Mouse (Mus musculus): ENCODE measurements around the gene Gorasp2. TPM values are rescaled to one million over a fixed set of nuclear protein-coding genes. Genes with fewer than 3 reads are reported as not detected.

The Gorasp2 gene
- polyA plus RNA-seq, 1 experiment from 2014 or later, result 144 TPM

- no peaks in the 10 kb centered on the region; the same call in 1 of the 2 replicates for H3K27me3 ChIP-seq
- peak within 1 kb of the TSS; percentile 90 for H3K4me3 ChIP-seq (replicated peaks)
- peaks cover 16% of the 10 kb centered on the region for H3K4me1 ChIP-seq (replicated peaks)
- H3K9ac ChIP-seq (replicated peaks), result peak within 1 kb of the TSS; percentile 96
- H3K27ac ChIP-seq, result peak within 1 kb of the TSS; percentile 91
- ATAC-seq (ENCODE audit: insufficient number of reproducible peaks, insufficient read depth, low FRiP score, low TSS enrichment, low read depth), result peak; percentile 72
- peak within 1 kb of the TSS; percentile 84 for H3K4me2 ChIP-seq
- peaks cover 14% of the 10 kb centered on the region for H3K36me3 ChIP-seq
- WGBS, result under 1% methylated on average over 54 of the region's 54 CpGs
- no peaks in the 10 kb centered on the region for H3K9me3 ChIP-seq
Measured at GRCm38 (mm10) chr2:70661715-70662495, 529 bp downstream of the Gorasp2 start, which contains the start of gene Gm26558. TSS of gene Gm26558 (minus strand) at chr2:70662108.

GRCm38 (mm10) chr2:70663764-70664163 is 2.4 kb downstream of the Gorasp2 start:
- 81% methylated on average over 5 of the region's 5 CpGs for WGBS
- Histone ChIP-seq H3K4me1 (replicated peaks) (peaks cover 16% of the 10 kb centered on the region), H3K9me3 (no peaks in the 10 kb centered on the region), H3K4me3 (replicated peaks) (no peak overlapping the region), H3K4me2 (no peak overlapping the region), H3K27ac (no peak overlapping the region), H3K9ac (replicated peaks) (no peak overlapping the region), H3K27me3 (no peaks in the 10 kb centered on the region), H3K36me3 (peaks cover 19% of the 10 kb centered on the region)
- no peak for ATAC-seq (ENCODE audit: insufficient number of reproducible peaks, insufficient read depth, low FRiP score, low TSS enrichment, low read depth)

- no peak for ATAC-seq (ENCODE audit: insufficient number of reproducible peaks, insufficient read depth, low FRiP score, low TSS enrichment, low read depth)
- H3K27me3 ChIP-seq, result no peaks in the 10 kb centered on the region
Measured at GRCm38 (mm10) chr2:70667016-70667415, 5.6 kb downstream of the Gorasp2 start.

GRCm38 (mm10) chr2:70669241-70669640 is 7.9 kb downstream of the Gorasp2 start:
- Histone ChIP-seq H3K27me3 (no peaks in the 10 kb centered on the region), H3K27ac (no peak overlapping the region), H3K9ac (replicated peaks) (no peak overlapping the region), H3K4me3 (replicated peaks) (no peak overlapping the region), H3K4me2 (no peak overlapping the region), H3K36me3 (peaks cover 19% of the 10 kb centered on the region), H3K4me1 (replicated peaks) (0 out of 2 replicates have a peak, but pooled peaks cover 3% of the 10 kb centered on the region), H3K9me3 (no peaks in the 10 kb centered on the region)
- WGBS, result 82% methylated on average over 2 of the region's 2 CpGs
- no peak for ATAC-seq (ENCODE audit: insufficient number of reproducible peaks, insufficient read depth, low FRiP score, low TSS enrichment, low read depth)

More at GRCm38 (mm10) chr2:70667016-70667415, 5.6 kb downstream of the Gorasp2 start:
- WGBS, result 93% methylated on average over 7 of the region's 7 CpGs
- peaks cover 19% of the 10 kb centered on the region for H3K36me3 ChIP-seq
- peaks cover 16% of the 10 kb centered on the region for H3K4me1 ChIP-seq (replicated peaks)
- no peak overlapping the region for H3K27ac ChIP-seq
- no peak overlapping the region for H3K9ac ChIP-seq (replicated peaks)
- no peak overlapping the region for H3K4me3 ChIP-seq (replicated peaks)
- no peak overlapping the region for H3K4me2 ChIP-seq
- H3K9me3 ChIP-seq, result no peaks in the 10 kb centered on the region

GRCm38 (mm10) chr2:70669896-70670295 is 8.5 kb downstream of the Gorasp2 start:
- H3K4me1 ChIP-seq (replicated peaks), result 0 out of 2 replicates have a peak, but pooled peaks cover 3% of the 10 kb centered on the region
- no peak overlapping the region for H3K4me2 ChIP-seq
- 75% methylated on average over 2 of the region's 2 CpGs for WGBS
- no peak for ATAC-seq (ENCODE audit: insufficient number of reproducible peaks, insufficient read depth, low FRiP score, low TSS enrichment, low read depth)
- no peak overlapping the region for H3K9ac ChIP-seq (replicated peaks)
- no peak overlapping the region for H3K27ac ChIP-seq
- no peak overlapping the region for H3K4me3 ChIP-seq (replicated peaks)
- no peaks in the 10 kb centered on the region for H3K9me3 ChIP-seq
- H3K27me3 ChIP-seq, result no peaks in the 10 kb centered on the region
- peaks cover 15% of the 10 kb centered on the region for H3K36me3 ChIP-seq

- Histone ChIP-seq H3K4me3 (replicated peaks) (no peak overlapping the region), H3K27me3 (no peaks in the 10 kb centered on the region), H3K27ac (no peak overlapping the region), H3K4me1 (replicated peaks) (0 out of 2 replicates have a peak, but pooled peaks cover 3% of the 10 kb centered on the region), H3K4me2 (no peak overlapping the region), H3K36me3 (no peaks in the 10 kb centered on the region), H3K9ac (replicated peaks) (no peak overlapping the region), H3K9me3 (no peaks in the 10 kb centered on the region)
- ATAC-seq (ENCODE audit: insufficient number of reproducible peaks, insufficient read depth, low FRiP score, low TSS enrichment, low read depth), result no peak
- WGBS, result 90% methylated on average over 2 of the region's 2 CpGs
Measured at GRCm38 (mm10) chr2:70672476-70672875, 11.1 kb downstream of the Gorasp2 start.

GRCm38 (mm10) chr2:70673445-70674126 is 12.2 kb downstream of the Gorasp2 start:
- WGBS, result 87% methylated on average over 7 of the region's 7 CpGs
- ATAC-seq (ENCODE audit: insufficient number of reproducible peaks, insufficient read depth, low FRiP score, low TSS enrichment, low read depth), result no peak
- H3K27me3 ChIP-seq, result no peaks in the 10 kb centered on the region
- H3K4me2 ChIP-seq, result no peak overlapping the region
- peaks cover 9% of the 10 kb centered on the region for H3K36me3 ChIP-seq
- no peaks in the 10 kb centered on the region for H3K9me3 ChIP-seq
- no peak overlapping the region for H3K9ac ChIP-seq (replicated peaks)
- 0 out of 2 replicates have a peak, but pooled peaks cover 3% of the 10 kb centered on the region for H3K4me1 ChIP-seq (replicated peaks)
- H3K27ac ChIP-seq, result no peak overlapping the region
- no peak overlapping the region for H3K4me3 ChIP-seq (replicated peaks)

- no peak overlapping the region for H3K27ac ChIP-seq
- H3K4me3 ChIP-seq (replicated peaks), result no peak overlapping the region
- H3K4me1 ChIP-seq (replicated peaks), result no peaks in the 10 kb centered on the region
- no peak overlapping the region for H3K4me2 ChIP-seq
- H3K27me3 ChIP-seq, result no peaks in the 10 kb centered on the region
- no peak overlapping the region for H3K9ac ChIP-seq (replicated peaks)
- peaks cover 94% of the 10 kb centered on the region for H3K36me3 ChIP-seq
- WGBS, result 66% methylated on average over 2 of the region's 2 CpGs
- no peak for ATAC-seq (ENCODE audit: insufficient number of reproducible peaks, insufficient read depth, low FRiP score, low TSS enrichment, low read depth)
- no peaks in the 10 kb centered on the region for H3K9me3 ChIP-seq
Measured at GRCm38 (mm10) chr2:70682324-70682723, 20.9 kb downstream of the Gorasp2 start.

- ATAC-seq (ENCODE audit: insufficient number of reproducible peaks, insufficient read depth, low FRiP score, low TSS enrichment, low read depth), result no peak
- Histone ChIP-seq H3K4me1 (replicated peaks) (no peaks in the 10 kb centered on the region), H3K9ac (replicated peaks) (no peak overlapping the region), H3K4me3 (replicated peaks) (no peak overlapping the region), H3K4me2 (no peak overlapping the region), H3K27ac (no peak overlapping the region), H3K27me3 (no peaks in the 10 kb centered on the region), H3K9me3 (no peaks in the 10 kb centered on the region), H3K36me3 (peaks cover 99% of the 10 kb centered on the region)
- 95% methylated on average over 21 of the region's 21 CpGs for WGBS
Measured at GRCm38 (mm10) chr2:70688454-70689078, 27.2 kb downstream of the Gorasp2 start.

GRCm38 (mm10) chr2:70690195-70690594 is 28.8 kb downstream of the Gorasp2 start:
- Histone ChIP-seq H3K9ac (replicated peaks) (no peak overlapping the region), H3K4me3 (replicated peaks) (no peak overlapping the region), H3K27ac (no peak overlapping the region), H3K36me3 (peaks cover 85% of the 10 kb centered on the region), H3K4me1 (replicated peaks) (0 out of 2 replicates have a peak, but pooled peaks cover 3% of the 10 kb centered on the region), H3K4me2 (no peak overlapping the region), H3K27me3 (no peaks in the 10 kb centered on the region), H3K9me3 (no peaks in the 10 kb centered on the region)
- WGBS, result 84% methylated on average over 11 of the region's 11 CpGs
- ATAC-seq (ENCODE audit: insufficient number of reproducible peaks, insufficient read depth, low FRiP score, low TSS enrichment, low read depth), result no peak

GRCm38 (mm10) chr2:70695712-70696111 is 34.3 kb downstream of the Gorasp2 start:
- Histone ChIP-seq H3K4me3 (replicated peaks) (no peak overlapping the region), H3K27ac (no peak overlapping the region), H3K9me3 (no peaks in the 10 kb centered on the region), H3K4me2 (no peak overlapping the region), H3K4me1 (replicated peaks) (0 out of 2 replicates have a peak, but pooled peaks cover 5% of the 10 kb centered on the region), H3K27me3 (no peaks in the 10 kb centered on the region), H3K36me3 (peaks cover 33% of the 10 kb centered on the region), H3K9ac (replicated peaks) (no peak overlapping the region)
- 88% methylated on average over 10 of the region's 10 CpGs for WGBS
- no peak for ATAC-seq (ENCODE audit: insufficient number of reproducible peaks, insufficient read depth, low FRiP score, low TSS enrichment, low read depth)
